Mouse (Mus musculus) intestine, embryonic 14.5 days (tissue): Measurements from ENCODE around the gene Itgb3. TPM values are rescaled to one million over a fixed set of nuclear protein-coding genes. Genes with fewer than 3 reads are reported as not detected.

ENCODE experiments used
- ATAC-seq: fragments of 200-750 bp; cut with Nextera tagmentation; replicated peaks from 2 replicates; pipeline ENCODE4 v1.8.0; 2017; ENCODE audit warnings: low read depth, moderate number of reproducible peaks, moderate TSS enrichment, moderate library complexity; ENCODE audit not compliant: low FRiP score, low TSS enrichment
- DNase-seq: peaks from one replicate; pipeline ENCODE4 v3.0.0-alpha.2; 2018; ENCODE audit warnings: low spot score
- H3K27ac ChIP-seq: fragments of 300-500 bp; sonication (generic); 2 replicates; pipeline ENCODE4 v1.5.1; 2014; ENCODE audit warnings: low read depth, mild to moderate bottlenecking, control low read depth
- H3K27me3 ChIP-seq: fragments of 300-500 bp; sonication (generic); replicated peaks from 2 replicates; pipeline ENCODE4 v1.6.1; 2014; ENCODE audit warnings: low read length, control low read depth; ENCODE audit not compliant: control insufficient read depth, insufficient read depth
- H3K36me3 ChIP-seq: fragments of 300-500 bp; sonication (generic); 2 replicates; pipeline ENCODE4 v1.6.1; 2014; ENCODE audit warnings: low read length, control low read depth; ENCODE audit not compliant: control insufficient read depth, insufficient read depth
- H3K4me1 ChIP-seq: fragments of 300-500 bp; sonication (generic); replicated peaks from 2 replicates; pipeline ENCODE4 v1.6.1; 2014; ENCODE audit warnings: low read length, control low read depth, mixed read lengths; ENCODE audit not compliant: control insufficient read depth, insufficient read depth
- H3K4me2 ChIP-seq: fragments of 300-500 bp; sonication (generic); 2 replicates; pipeline ENCODE4 v1.6.1; 2014; ENCODE audit warnings: low read length
- H3K4me3 ChIP-seq: fragments of 300-500 bp; sonication (generic); 2 replicates; pipeline ENCODE4 v1.5.1; 2014; ENCODE audit warnings: low read depth, low read length, control low read depth, mixed read lengths
- H3K9ac ChIP-seq: fragments of 300-500 bp; sonication (generic); 2 replicates; pipeline ENCODE4 v1.6.1; 2014; ENCODE audit warnings: mild to moderate bottlenecking, low read length
- H3K9me3 ChIP-seq: fragments of 300-500 bp; sonication (generic); 2 replicates; pipeline ENCODE4 v1.6.1; 2016; ENCODE audit warnings: low read length, control low read depth; ENCODE audit not compliant: control insufficient read depth
- WGBS: fragments of 180-500 bp; shearing (Covaris S2); extraction: QIAGEN DNeasy Blood & Tissue Kit; methylation state at CpG from one replicate; pipeline ENCODE4 v1.1.7; 2014; 5-methylcytosine and 5-hydroxymethylcytosine counted together
- polyA plus RNA-seq: library from polyadenylated mRNA; unstranded; fragments of >200 nt; fragmentation: Nextera tagmentation; extraction: Ambion mirVana; gene quantifications from 2 replicates; pipeline ENCODE4 v1.2.1, GENCODE M21; 2014

Itgb3 gene
- polyA plus RNA-seq, 1 experiment from 2014 or later = 3.3 TPM

DNA sequence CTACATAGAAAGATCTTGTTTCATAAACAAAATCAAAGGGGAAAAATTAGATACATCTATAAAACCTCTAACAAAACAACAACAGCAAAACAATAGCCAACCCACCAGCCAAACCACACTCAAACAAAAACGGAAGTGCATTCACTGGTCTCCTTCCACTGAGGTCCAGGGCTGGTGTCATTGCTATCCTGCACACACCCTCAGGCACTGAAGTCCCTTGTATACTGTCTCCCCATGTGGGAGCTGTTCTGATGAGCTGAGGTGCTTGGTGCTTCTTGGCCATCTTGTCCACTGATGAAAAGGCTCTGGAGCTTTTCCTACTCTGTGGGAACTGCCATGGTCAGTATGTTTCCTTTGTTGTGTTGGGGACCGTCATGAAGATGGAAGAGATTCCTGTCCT is 19.3 kb upstream of the Itgb3 start:
- no peak overlapping the region for H3K27ac ChIP-seq
- 0 out of 2 replicates have a peak, but pooled peaks cover 5% of the 10 kb centered on the region for H3K9me3 ChIP-seq
- no peak overlapping the region for H3K4me3 ChIP-seq
- no peaks in the 10 kb centered on the region for H3K27me3 ChIP-seq
- no peaks in the 10 kb centered on the region for H3K36me3 ChIP-seq
- DNase-seq = no peak
- H3K9ac ChIP-seq = no peak overlapping the region
- ATAC-seq = no peak
- 94% methylated on average over 2 of the region's 2 CpGs for WGBS
- H3K4me2 ChIP-seq = no peak overlapping the region
- H3K4me1 ChIP-seq = no peaks in the 10 kb centered on the region; the same call in 1 of the 2 replicates

DNA sequence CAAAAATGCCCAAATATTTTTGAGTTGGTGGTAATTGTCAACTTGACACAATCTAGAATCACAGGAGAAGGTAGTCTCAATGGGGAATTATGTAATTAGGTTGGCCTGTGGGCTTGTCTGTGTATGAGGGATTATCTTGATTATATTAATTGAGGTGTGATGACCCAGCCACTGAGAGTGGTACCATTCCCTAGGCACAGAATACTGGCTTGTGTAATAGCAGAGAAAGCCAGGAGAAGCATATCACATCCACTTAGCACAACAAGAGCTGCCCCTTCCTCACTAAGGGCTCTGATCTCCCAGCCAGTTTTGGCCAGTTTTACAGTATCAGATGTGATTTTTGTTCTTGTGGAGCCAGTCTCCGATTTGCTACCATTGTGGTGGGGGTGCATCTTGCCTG is 18.2 kb upstream of the Itgb3 start:
- H3K27ac ChIP-seq = no peak overlapping the region
- no peaks in the 10 kb centered on the region; the same call in 1 of the 2 replicates for H3K4me1 ChIP-seq
- no peak overlapping the region for H3K9ac ChIP-seq
- no peaks in the 10 kb centered on the region for H3K36me3 ChIP-seq
- WGBS = 83% methylated on average over 1 of the region's 1 CpGs
- H3K9me3 ChIP-seq = 0 out of 2 replicates have a peak, but pooled peaks cover 5% of the 10 kb centered on the region
- ATAC-seq (no peak), DNase-seq (no peak)
- H3K4me3 ChIP-seq = no peak overlapping the region
- H3K27me3 ChIP-seq = no peaks in the 10 kb centered on the region
- H3K4me2 ChIP-seq = no peak overlapping the region

DNA sequence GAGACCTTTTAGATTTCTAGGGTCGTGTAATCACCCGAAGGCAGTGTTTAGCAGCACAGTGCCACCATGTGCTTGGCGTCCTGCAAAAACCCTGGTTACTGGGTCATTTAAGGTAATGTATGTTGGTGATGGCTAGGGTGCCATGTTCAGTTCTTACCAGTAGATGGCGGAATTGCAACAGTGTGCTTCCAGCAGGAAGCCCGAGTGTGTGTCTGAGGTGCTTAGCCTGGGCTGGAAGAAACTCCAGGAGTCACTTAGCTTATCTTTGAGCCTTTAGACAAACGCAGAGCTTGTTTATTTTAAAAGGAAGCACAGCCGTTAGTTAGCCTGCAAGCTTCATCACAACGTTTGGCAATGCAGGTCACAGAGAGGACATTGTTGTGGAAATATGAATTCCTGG is 17.7 kb upstream of the Itgb3 start:
- ATAC-seq = peak; percentile 62
- Histone ChIP-seq H3K9me3 (0 out of 2 replicates have a peak, but pooled peaks cover 5% of the 10 kb centered on the region), H3K9ac (no peak overlapping the region), H3K27ac (no peak overlapping the region), H3K36me3 (no peaks in the 10 kb centered on the region), H3K27me3 (no peaks in the 10 kb centered on the region), H3K4me3 (no peak overlapping the region), H3K4me2 (no peak overlapping the region), H3K4me1 (no peaks in the 10 kb centered on the region; the same call in 1 of the 2 replicates)
- DNase-seq = peak; percentile 87
- under 1% methylated on average over 8 of the region's 8 CpGs for WGBS

DNA sequence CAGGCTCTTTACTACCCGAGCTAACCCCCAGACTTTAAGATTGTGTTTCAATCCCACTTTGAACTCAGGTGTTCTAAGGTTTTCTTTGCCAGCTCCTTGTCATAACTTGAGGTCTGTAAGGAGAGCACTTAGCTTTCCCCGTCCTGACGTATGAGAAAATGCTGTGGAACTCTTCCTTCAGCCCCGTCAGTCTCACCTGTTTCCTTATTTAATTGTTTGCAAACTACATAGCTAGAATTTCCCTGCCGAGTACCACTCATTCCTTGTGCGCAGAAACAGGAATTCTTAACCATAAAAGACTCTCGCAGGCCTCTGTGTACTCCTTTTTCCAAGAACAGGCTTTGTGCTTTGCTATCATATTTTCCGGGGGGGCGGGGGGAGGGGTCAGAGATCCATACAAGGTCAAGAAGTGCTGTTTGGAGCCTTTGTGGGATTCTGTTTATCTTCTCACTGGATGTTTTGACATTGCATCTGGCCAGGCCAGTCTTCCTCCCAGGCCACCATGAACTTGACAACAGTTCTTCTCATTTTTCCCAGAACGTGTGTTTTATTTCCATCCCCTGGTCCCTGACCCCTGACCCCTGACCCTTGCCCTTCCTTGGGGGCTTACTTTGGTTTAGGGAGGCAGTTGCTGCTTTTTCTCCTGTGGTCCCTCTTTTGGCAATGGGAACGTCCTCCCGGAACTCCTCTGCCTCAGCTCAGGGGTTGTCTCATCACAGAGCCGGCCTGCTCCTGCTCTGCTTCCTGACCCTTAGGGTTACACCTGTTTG is 15.5 kb upstream of the Itgb3 start:
- H3K4me1 ChIP-seq = no peaks in the 10 kb centered on the region; the same call in 1 of the 2 replicates
- H3K9ac ChIP-seq = no peak overlapping the region
- no peaks in the 10 kb centered on the region for H3K27me3 ChIP-seq
- no peak for ATAC-seq
- WGBS = 31% methylated on average over 13 of the region's 13 CpGs
- H3K4me3 ChIP-seq = no peak overlapping the region
- H3K36me3 ChIP-seq = no peaks in the 10 kb centered on the region
- 0 out of 2 replicates have a peak, but pooled peaks cover 5% of the 10 kb centered on the region for H3K9me3 ChIP-seq
- no peak for DNase-seq
- no peak overlapping the region for H3K4me2 ChIP-seq
- no peak overlapping the region for H3K27ac ChIP-seq

- H3K9me3 ChIP-seq = no peaks in the 10 kb centered on the region
- ATAC-seq = no peak
- H3K4me3 ChIP-seq = no peak overlapping the region
- no peak for DNase-seq
- 78% methylated on average over 10 of the region's 10 CpGs for WGBS
- H3K36me3 ChIP-seq = no peaks in the 10 kb centered on the region
- no peaks in the 10 kb centered on the region; the same call in 1 of the 2 replicates for H3K4me1 ChIP-seq
- H3K27ac ChIP-seq = no peak overlapping the region
- no peak overlapping the region for H3K9ac ChIP-seq
- H3K27me3 ChIP-seq = no peaks in the 10 kb centered on the region
- H3K4me2 ChIP-seq = no peak overlapping the region
Measured at GRCm38 (mm10) chr11:104596365-104596764, 11.4 kb upstream of the Itgb3 start.

GRCm38 (mm10) chr11:104599265-104599945 is 8.4 kb upstream of the Itgb3 start:
- no peaks in the 10 kb centered on the region for H3K9me3 ChIP-seq
- H3K27ac ChIP-seq = peak overlapping the region; percentile 27; the same call in 1 of the 2 replicates
- H3K27me3 ChIP-seq = no peaks in the 10 kb centered on the region
- WGBS = 67% methylated on average over 13 of the region's 13 CpGs
- ATAC-seq (no peak), DNase-seq (no peak)
- no peak overlapping the region for H3K4me2 ChIP-seq
- no peak overlapping the region for H3K4me3 ChIP-seq
- no peaks in the 10 kb centered on the region for H3K4me1 ChIP-seq
- no peak overlapping the region for H3K9ac ChIP-seq
- no peaks in the 10 kb centered on the region for H3K36me3 ChIP-seq

- no peaks in the 10 kb centered on the region for H3K9me3 ChIP-seq
- WGBS = 63% methylated on average over 4 of the region's 4 CpGs
- H3K27ac ChIP-seq = no peak overlapping the region
- no peaks in the 10 kb centered on the region for H3K4me1 ChIP-seq
- H3K27me3 ChIP-seq = no peaks in the 10 kb centered on the region
- H3K36me3 ChIP-seq = no peaks in the 10 kb centered on the region
- H3K4me3 ChIP-seq = no peak overlapping the region
- ATAC-seq = no peak
- H3K9ac ChIP-seq = no peak overlapping the region
- no peak overlapping the region for H3K4me2 ChIP-seq
- no peak for DNase-seq
Measured at GRCm38 (mm10) chr11:104600675-104601074, 7.1 kb upstream of the Itgb3 start.

DNA sequence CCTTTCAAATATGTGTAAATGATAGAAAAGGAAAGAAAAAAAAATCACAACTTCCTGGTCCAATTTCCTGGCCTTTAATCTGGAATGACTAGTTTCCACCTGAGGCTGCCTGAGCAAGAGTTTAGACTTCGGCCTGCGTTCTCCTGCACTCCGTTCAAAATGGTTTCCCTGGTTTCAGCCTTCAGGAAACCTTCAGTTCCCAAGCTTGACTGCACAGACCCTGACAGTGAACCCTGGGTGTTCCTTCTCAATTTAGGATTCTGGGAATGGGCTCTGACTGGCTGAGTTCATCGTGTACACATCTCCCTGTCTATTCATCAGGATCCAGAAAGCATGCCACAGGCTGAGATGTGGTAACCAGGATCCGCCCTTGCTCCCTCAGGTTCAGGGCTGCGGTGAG is 3.6 kb upstream of the Itgb3 start:
- Histone ChIP-seq H3K27me3 (no peaks in the 10 kb centered on the region), H3K9ac (no peak overlapping the region), H3K4me1 (0 out of 2 replicates have a peak, but pooled peaks cover 6% of the 10 kb centered on the region), H3K27ac (no peak overlapping the region), H3K4me2 (no peak overlapping the region), H3K4me3 (no peak overlapping the region), H3K36me3 (no peaks in the 10 kb centered on the region), H3K9me3 (no peaks in the 10 kb centered on the region)
- ATAC-seq (no peak), DNase-seq (no peak)
- 67% methylated on average over 6 of the region's 6 CpGs for WGBS
